Mouse (Mus musculus) frontal cortex, adult (tissue): ENCODE measurements at regions not wholly inside any gene's neighbourhood (a gene's known extent, or its start where the extent isn't known, plus 50 kb on each side); places are given as distances from the start of the nearest gene placed in this dataset.
A peak's percentile ranks its signal among the peaks of the same experiment; 100 is the strongest.

Source experiments
- ATAC-seq: cut with Nextera tagmentation; 2 replicates; pipeline ENCODE4 v1.9.2; 2017; ENCODE audit warnings: mild to moderate bottlenecking, moderate library complexity, mixed read lengths; ENCODE audit not compliant: low TSS enrichment

DNA sequence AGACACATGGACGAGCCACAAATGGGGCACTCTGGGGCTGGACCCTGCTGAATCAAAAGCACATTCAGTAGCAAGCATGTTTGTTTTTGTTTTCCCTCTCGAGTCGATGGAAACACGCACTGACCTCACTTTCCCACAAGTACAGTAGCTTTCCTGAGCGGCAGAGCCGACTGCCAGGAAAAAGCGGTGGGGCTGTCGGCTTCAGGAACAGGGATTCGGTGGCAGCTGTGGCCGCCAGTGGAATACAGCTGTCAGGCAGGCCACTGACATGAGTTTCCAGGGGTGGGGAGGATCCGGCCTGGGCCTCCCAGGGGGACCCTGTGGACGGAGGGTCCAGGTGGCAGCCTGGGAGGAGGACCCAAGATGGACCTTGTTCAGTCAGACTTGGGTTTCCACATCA, 157.0 kb downstream of the Fgf18 start:
- no peak for ATAC-seq

DNA sequence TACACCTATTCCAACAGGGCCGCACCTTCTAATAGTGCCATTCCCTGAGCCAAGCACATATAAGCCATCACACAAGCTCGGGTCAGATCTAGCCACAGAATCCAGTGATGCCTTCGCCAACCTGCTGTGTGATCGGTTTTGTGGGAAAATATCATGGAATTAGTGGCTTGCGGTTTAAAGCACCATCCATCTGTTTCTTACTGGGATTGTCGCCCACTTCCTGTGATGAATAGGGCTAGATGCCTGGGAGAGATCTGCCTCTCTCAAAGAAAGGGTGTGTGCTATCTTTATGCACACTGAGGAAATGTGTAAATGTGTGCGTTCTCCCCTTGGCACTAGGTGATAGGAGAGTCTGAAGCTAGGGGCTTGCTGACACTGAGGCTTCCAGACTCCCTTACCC, 154.5 kb upstream of the Smim23 start:
- peak; percentile 41; the same call in 1 of the 2 replicates for ATAC-seq

DNA sequence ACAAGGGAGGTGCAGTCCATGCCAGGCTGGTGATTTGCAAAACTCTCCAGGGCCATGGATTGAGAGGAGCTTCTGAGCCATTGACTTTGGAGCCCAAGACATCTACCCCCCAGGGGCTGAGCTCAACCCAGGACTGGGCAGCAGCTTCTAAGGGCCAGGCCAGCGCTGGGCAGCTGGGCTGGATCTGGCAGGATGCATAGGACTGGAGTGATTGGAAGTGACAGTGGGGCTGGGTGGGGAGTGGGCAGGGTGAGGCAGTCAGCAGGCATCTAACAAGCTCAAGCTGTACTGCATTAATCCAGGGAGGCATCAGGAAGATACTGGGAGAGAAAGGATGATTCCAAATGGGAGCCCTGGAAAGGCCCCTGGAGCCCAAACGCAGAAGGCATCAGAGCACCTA, 152.2 kb upstream of the Smim23 start:
- no peak for ATAC-seq

GRCm38 (mm10) chr11:32973453-32973852, 149.0 kb upstream of the Smim23 start:
- no peak for ATAC-seq

DNA sequence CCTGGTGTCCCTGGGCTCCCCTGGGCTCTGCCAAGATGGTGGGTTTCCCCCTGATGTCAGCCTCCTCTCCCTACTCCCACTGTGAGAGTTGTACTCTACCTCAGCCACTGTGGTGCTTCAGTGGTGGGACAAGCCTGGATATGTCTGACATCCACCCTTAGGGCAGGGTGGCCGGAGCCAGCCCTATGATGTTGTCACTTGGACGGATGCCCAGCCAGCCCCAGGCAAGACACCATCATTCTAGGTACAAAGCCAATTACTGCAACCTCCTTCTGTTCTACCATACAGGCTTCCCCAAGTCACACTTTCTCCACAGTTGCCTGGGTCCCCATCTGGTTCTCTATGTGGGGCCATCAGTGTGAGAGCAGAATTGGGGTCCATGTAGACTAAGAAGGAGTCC, 141.0 kb upstream of the Smim23 start:
- no peak for ATAC-seq

DNA sequence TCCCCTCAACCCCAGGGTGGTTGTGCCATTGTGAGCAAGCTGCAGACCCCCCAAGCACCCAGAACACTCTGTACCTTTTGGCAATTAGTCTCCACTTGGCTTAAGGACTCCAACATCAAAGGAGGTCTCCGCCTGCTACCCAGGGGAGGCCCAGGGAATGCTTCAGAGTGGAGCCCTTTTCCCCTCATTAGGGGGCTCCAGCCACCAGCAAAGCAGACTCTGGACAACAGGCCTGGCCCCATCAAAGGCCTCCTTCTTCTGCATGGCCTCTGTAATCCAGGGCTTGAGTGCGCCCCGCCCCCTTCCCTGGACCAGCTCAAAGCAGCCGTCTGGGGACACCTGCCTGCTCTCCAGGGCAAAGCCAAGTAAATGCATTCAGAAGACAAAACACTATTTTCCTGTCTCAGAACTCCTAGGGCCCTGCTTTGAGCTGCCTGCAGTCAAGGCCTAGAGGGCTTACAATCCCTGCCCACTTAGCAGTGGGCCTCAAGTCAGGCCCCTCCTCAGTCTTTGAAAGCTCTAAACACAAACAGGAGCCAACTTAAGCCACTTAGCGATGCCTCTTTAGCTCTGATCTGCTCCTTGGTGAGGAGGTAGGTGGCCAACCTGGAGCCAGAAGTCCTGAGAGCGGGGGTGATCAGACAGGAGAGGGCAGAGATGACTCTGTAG, 139.4 kb upstream of the Smim23 start:
- no peak for ATAC-seq

DNA sequence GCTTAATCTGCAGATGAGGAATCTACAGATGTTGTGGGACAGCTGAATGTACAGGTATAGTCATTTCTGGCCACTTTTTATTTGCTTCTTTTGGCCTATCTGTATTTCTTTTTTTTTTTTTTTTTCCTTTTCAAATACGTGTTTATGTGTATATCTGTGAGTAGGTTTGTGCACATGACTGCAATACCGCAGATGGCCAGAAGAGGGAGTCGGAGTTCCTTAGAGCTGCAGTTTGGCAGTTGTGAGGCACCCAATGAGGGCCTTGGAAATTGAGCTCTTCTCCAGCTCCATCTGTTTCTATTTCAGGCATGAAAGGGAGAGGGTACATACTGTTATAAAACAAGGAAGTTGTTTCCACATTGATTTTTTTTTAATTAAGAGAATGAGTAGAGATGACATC, 137.2 kb upstream of the Smim23 start:
- no peak for ATAC-seq

- no peak for ATAC-seq
Observed at GRCm38 (mm10) chr11:32958961-32959360, 134.6 kb upstream of the Smim23 start.

GRCm38 (mm10) chr11:32956993-32957392, 132.6 kb upstream of the Smim23 start:
- peak; percentile 99 for ATAC-seq

DNA sequence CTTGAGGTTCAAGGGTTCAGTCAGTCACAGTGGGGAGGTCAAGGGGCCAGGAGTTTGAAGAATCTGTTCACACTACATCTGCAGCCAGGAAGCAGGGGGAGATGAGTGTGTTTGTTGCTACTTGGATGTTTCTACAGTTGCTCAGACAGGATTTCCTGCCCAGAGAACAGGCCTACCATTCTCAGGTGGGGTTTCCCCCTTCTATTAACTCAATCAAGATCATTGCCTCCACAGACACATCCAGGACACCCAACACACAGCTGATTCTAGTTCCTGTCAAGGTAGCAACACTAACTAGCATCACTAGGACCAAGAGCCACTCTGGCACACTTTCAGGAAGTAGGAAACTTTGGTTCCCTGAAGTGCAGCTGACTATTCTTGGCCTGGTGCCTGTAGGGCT, 127.9 kb upstream of the Smim23 start:
- ATAC-seq, result no peak

DNA sequence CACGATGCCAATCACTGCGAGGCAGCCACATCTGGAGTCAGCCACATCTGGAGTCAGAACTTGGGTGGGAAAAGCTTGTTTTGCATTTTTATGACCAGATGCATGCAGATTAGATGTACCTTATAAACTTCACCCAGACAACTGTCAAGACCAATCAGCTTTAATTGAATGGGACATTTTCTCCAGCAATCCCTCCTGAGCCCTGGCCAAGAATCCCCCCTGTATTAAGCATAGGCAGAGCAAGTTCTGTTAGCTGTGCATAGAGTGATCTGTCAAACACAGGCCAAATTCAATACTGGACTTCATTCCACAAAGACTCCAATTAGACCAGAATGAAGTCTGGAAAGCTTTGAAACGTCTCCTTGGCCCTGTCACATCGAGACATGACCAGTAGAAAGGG, 123.7 kb upstream of the Smim23 start:
- no peak for ATAC-seq

GRCm38 (mm10) chr11:32946481-32947001, 122.1 kb upstream of the Smim23 start:
- no peak for ATAC-seq

DNA sequence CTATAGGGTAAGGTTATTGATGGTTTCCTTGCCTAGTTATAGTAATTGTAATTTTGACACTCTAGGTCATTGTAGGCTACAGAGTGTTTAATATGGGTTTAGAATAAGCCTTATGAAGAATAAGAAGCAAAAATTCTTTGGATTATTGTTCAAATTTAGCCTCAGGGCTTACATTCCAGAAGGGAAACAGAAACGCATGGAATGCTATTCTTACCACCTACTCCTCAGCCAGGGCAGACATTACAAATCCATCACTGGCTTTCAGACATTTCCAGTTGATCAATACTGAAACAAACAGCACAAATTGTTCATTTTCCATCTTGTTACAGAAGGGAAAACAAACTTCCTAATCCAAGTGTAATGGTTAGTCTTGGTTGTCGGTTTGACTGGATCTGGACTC, 120.7 kb upstream of the Smim23 start:
- ATAC-seq, result no peak

DNA sequence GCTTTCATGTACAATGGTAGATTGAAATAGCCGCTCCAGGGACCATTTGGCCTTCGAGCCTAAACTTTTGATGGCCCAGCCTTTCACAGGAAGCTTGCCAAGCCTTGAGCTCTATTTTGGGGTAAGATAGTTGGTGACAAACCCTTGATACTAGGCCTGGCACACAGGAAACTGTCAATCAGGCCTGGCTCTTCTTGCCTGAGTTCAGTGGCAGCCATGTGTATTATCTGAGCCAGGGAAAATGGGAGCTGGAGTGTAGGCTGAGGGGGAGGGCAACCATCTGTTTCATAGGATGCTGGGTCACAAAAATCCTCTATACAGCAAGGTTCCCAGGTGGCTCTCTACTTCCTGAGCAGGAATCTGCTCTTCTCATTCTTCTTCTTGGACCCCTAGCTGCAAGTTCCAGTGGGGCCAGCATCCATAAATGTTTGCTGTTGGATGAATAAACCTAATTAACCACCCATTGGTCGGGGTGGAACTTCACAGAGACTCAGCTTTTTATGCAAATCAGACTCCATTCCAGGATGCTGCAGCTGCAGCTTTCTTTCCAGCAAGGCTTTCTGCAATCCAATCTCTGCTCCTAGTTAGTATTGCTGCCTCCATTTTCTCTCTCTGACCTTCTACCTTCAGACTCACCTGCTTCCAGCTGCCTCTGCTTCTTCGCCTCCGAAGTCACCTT, 117.1 kb upstream of the Smim23 start:
- peak; percentile 95 for ATAC-seq

DNA sequence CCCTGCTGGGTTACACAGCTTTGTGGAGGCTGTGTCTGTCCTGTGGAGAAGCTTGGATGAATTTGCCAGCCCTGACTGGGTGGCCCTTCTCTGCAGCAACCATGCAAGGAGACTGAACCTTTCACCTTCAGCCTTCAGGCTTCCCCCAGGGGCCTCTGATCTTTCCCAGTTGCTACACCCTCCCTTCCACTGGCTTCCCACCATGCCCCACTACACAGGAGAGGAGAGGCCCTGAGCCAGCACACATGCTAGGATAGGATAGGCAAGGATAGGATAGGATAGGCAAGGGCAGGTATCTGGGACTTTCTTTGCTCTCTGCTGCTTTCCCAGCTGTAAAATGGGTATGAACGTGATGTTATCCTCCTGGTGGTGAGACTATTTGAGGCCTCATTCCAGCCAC, 114.7 kb upstream of the Smim23 start:
- no peak for ATAC-seq

DNA sequence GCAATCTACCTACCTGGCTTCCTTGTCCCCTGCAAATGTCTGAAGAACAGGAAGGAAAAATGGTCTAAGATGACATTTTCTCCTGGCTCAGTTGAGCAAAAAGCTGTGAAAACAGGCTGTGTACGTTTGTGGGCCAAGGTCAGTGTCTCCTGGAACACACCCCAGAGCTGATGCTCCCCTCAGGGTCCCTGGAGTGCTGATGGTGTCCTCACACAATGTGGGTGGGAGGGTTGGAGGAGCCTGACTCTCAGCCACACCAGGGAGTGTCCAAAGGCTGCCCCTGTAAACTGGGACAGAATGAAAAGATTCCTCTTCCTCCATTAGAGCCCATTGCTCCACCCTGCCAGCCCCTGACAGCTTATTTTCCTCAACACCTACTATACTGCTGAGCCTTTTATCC, 112.8 kb upstream of the Smim23 start:
- no peak for ATAC-seq

DNA sequence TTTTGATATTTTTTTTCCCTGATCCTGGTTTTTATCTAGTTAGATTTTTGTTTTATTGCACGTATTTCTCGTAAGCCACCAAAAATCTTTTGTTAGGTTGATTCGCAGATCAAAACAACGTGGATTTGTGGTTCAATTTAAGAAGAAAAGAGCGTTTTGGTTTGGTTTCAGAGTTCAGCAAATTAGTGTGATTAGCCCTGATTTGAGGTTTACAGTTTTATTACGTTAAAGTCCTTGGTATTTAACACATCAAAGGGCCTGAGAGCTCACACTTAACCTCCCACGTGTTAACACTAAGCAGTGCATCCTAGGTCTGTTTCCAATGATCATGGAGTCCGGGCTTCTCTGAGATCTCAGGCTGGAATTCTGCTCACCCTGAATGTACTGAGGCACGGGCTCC, 107.5 kb upstream of the Smim23 start:
- no peak for ATAC-seq

DNA sequence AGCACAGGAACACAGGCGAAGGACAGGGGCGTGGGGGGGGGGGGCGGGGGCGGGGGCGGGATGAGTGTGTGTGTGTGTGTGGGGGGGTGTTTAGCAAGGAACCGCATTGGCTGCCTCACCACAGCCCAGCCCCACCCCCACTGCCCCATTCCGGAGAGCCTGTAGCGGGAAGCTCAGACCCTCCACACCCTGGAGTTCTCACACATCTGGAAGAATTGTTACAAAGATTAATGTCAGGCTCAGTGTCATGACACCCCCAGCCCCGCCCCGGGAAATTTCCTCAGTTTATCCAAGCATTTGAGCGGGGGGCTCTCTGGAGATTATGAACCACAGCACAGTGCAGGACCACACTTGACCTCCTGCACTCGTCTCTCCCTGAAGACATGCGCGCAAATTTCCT, 106.6 kb upstream of the Smim23 start:
- no peak for ATAC-seq

GRCm38 (mm10) chr11:32928837-32929236, 104.4 kb upstream of the Smim23 start:
- ATAC-seq, result no peak

DNA sequence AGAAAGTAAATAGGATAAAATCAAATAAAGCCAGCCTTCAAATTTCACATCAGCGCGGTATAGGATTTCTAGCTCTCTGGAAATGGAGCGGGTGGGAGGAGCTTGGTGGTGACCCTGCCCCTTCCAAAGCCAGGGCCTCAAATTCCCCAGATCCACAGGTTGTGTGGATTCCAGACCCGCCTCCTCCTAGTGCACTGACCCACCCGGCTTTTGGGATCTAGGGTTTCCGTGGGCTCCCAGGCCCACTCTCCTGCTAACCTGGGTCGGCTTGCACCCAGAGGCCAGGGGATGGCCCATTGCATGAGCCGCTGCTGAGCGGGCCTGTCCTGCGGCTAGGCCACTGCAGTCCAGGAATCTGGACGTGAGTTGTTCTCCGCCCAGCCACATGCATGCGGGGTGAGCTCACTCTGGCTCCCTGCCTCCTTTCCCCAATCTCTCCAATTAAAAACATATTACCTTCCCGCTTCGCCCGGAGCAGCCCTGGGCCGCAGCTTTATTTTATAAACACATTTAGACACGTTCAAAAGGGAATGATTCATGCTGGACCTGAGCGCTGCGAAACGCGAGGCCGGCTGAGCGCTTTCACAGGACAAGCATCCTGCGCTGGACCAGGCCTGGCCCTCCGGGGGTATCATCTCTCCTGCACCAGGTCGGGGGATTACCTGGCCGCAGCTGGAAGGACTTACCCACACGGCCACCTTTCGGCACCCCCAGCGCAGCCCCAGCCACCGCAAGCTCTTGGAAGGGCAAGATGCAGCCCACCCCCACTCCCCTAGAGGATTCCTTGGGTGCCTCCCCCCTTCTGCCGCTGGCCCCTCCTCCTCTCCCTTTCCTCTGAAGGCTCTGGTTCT, 101.2 kb upstream of the Smim23 start:
- no peak for ATAC-seq

DNA sequence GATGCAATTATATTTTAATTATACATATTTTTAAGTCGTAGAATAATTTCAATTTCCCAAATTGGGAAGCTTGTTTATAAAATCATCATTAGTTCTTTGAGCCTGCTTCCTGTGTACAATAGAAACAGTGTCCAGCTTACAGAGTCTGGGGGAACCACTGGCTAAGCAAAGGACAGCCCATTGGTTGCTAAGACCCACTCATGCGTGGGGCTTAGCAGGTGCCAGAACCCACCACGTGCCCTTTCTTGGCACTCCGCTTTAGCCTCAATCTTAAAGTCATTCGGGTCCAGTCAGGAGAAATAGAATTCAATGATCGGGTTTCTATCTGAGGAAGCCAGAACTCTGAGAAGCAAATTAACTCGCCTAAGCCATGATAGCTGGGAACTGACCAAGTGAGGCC, 100.5 kb upstream of the Smim23 start:
- no peak for ATAC-seq

DNA sequence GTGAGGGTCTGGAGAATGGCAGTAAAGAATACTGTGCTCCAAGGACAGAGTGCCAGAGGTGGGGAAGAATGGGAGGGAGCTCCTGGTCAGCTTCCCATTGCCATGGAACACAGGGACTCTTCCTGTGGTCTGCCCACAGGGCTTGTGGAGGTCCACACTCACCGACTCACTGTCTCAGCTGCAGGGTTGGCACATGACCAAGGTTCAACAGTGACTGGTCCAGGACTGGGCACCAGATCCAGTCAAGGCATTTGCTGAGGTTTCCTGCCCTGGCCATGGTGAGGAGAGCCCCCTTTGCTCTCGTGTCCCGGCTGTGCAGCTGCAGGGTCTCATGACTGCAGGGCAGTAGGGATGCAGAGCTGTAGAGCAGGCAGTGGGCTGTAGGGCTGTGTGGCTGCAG, 88.7 kb upstream of the Smim23 start:
- ATAC-seq, result no peak

DNA sequence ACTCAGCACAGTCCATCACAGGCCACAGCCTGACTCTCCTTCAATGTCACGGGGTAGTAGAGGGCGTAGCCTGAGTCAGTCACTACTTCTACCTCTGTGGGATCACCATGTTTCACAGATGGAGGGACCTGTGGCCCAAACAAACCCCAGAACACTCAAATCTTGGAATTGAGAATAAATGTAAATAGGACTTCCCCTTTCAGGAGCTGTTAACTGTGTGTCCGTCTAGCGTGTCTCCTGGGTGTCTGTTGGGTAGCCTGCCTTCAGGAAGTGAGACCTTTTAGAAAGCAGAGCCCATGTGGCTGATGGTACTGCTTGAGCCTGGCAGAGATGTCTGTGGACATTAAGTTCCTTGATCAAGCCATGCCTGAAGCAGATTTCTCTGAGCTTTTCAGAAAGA, 87.4 kb upstream of the Smim23 start:
- no peak for ATAC-seq
